Mouse (Mus musculus) 3134 (cell line): ENCODE results near the gene Anapc7.
"Not testable (repeated sequence)": the region's sequence is repeated elsewhere in the genome, so short reads cannot be mapped to it uniquely, and the experiment has no call there.

Experiments used
- DNase-seq: peaks from one replicate; pipeline ENCODE4 v3.0.0-alpha.2; 2011; ENCODE audit warnings: low spot score; ENCODE audit not compliant: insufficient read length; ENCODE audit errors: extremely low read depth

Gene Anapc7

DNA sequence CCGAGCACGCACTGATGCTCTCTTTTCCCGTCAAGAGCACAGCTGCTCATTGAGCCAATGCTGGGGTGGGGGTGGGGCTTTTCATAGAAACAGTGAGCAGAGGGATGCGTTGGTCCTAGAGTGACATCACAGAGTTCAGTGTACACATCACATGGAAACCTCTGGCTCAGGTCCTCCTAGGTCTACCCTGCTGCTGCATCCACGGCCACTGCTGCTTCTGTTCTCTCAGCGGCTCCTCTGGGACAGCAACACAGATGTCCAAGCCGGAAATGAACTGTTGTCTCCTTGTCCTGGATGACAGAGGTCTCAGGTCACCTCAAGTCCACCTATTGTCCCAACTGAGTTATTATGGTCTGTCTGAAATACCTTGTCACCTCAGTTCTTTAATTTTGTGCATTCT is 28.5 kb downstream of the Anapc7 start:
- DNase-seq, result no peak

DNA sequence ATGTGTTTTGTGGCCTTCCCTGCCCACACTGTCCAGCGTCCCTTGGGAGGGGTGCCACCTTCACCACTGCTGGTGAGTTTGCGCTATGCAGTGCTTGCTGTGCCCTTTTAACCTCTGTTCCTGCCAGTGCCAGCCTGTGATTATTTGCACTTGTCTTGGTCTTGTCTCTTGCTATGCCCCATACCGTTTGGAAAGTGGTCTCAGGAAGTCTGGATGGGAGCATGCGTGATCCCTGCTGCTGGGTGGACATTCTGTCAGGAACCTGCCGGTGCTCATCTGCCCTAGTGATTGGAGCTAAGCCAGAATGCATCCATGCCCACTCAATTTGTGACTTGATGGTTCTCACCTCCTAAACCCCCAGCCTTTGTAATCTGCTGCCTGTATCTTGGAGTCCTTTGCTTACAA is 29.4 kb downstream of the Anapc7 start:
- DNase-seq, result no peak

DNA sequence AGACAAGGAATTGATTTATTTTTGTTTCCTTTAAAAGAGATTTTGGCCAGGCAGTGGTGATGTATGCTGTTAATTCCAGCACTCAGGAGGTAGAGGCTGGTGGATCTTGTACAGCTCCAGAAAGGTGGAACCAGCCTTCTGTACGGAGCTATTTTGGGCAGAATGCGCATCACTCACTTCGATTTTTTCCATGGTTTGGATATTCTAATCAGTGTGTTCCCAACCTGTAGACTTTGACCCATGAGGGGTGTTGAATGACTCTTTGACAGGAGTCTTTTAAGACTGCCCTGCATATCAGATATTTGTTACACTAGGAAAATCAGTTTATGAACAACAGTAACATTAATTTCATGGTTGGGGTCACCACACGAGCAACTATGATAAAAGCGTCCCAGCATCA is 29.8 kb downstream of the Anapc7 start:
- DNase-seq, result no peak

DNA sequence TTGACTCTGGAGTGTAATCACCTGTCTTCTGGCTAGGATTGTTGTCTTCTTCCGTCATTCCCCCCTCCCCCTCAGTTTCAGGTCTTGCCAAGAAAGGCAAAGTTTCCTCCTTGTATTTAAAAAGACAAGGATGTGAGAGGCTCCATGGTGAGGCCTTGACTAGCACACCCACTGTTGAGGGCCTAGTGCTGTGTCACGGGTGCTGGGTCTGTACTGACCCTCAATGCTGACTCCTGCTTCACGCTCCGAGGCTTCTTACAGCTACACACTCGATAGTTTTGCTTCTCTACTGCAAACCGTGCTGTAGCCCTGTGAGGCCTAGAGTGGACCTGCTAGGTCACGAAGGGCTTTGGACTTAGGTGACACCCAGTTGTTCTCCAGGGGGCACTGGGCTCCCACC is 30.7 kb downstream of the Anapc7 start:
- no peak for DNase-seq

DNA sequence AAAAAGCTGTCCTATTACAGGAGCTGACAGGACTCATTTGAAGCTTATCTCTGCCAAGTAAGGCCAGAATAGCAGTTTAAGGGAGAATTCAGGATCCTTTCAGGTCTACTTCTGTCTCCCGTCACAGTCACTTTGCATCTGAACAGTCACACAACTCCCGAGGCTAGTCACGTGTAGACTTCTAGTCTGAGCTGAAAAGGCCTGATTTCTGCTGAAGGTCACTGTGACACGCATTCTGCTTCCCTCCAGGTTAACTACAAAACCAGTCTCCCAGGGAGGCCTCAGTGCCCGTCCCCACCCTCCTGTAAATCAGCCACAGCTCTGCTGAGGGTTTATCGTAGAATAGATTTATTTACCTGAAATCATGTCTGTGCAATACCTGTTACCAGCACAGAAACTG is 31.7 kb downstream of the Anapc7 start:
- no peak for DNase-seq

DNA sequence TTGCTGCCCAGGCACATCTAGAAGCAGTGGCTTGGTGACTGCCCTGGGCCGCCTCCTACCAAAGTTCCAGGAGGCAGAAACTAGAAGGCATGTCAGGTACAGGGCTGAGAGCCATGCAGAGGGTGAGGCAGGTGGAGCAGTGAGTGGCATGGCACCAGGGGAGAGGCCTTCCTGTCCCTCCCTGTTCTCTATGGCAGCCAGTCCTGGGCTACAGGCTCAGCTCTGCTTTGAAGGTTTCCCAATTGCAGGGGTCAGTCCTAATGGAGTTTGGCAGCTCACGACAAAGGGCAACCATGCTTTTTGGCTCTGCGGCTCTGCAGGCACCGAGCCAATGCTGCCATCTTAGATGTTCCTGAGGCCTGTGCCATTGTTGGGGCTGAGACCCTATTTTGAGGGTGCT is 32.9 kb downstream of the Anapc7 start:
- no peak for DNase-seq

DNA sequence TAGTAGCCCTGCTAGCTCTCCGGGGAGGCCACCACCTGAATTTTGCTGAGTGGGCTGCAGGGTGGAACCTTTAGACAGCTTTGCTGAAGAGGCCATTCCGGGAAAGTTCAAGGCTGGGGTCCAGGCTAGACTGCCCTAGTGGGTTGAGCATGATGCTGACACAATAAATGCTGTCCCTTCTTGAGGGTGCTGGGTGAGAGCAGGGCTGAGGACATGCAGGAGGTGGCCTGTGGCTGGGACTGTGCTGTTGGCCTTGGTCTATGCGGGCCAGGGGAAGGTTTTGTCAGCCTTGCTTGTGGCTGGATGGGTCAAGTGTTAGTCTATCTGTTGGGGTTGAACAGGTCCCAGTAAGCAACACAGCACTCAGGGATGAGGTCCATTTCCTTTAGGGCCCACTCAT is 33.4 kb downstream of the Anapc7 start:
- no peak for DNase-seq

DNA sequence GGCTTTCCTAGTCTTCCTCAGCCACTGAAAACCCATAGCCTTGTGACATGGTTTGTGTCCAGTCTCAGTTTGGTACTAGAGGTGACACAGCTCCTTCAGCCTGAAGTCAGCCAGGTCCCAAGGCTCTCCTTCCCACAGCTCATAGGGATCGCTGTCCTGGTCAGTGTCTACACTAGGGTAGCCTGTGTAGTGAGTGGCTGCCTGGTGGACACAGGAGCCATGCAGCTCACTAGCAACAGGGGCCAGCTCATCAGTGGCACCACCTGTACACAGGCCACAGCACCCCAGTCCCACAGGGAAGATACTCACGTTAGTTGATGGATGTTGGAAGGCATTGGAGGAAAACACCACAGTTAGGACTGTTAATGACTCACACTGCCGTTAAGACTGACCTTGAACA is 34.1 kb downstream of the Anapc7 start:
- no peak for DNase-seq

DNA sequence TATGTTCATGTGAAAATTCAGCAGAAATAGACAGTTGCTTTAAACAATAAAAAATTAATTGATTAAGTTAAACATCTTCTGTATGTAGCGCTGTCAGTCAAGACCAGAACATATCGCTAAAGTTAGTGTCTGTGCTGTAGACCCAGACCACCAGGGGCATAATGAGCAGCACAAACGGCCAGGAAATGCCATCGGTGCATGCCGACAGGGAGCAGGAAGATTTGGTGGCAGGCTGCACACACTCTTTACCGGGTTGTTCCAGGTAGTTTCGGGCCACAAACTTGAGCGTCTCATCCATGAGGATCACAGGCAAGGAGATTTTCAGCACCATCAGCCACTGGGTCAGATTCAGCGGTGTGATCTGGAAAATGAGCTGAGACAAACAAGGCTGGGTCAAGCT is 35.6 kb downstream of the Anapc7 start:
- DNase-seq, result not testable (repeated sequence)

DNA sequence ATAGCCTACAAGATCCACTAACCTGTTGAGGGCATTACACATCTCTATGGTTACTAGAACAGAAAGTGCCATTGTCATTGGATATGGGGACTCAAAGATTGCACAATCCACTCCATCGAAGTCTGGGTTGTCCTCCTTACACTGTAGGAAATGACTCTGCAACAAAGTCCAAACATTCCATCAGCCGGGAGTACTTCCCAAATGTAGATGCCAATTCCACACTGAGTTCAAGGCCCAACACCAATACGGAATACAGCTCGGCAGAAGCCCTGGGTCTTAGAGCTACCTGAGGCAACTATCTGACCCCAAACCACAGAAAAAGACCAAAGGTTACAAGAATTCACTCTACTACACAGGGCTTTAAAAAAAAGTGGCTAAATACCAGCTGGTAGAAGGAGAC is 36.6 kb downstream of the Anapc7 start:
- no peak for DNase-seq

DNA sequence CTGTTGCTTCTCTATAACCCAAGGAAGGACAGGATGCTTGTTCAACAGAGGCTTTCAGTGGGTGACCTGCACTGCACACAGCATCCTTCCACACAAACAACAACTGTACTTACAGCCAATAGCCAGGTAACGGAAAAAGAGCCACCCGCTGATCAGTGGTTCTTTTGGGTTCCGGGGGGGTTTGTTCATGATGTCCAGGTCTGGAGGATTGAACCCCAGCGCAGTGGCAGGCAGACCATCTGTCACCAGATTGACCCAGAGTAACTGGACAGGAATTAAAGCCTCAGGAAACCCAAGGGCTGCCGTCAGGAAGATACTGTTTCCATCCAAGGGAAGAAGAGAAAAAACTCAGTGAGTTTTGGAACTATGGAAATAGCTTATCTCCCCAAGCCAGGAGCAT is 37.8 kb downstream of the Anapc7 start:
- no peak for DNase-seq

DNA sequence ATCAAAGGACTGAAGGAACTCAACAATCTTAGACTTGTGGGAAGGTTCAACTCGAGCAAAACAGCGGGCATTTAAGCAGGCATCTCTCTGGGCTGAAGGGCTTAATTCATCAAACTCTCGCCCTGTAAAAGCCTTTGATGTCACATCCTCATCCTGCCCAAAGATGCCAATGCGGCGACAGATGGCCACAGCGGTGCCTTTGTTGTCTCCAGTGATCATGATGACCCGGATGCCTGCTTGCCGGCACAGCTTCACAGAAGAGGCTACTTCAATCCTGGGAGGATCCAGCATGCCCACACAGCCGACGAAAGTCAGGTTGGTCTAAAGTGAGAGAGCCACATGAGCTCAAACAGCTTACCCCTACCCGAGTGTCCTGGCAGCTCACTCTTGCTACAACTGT is 39.2 kb downstream of the Anapc7 start:
- DNase-seq, result no peak

DNA sequence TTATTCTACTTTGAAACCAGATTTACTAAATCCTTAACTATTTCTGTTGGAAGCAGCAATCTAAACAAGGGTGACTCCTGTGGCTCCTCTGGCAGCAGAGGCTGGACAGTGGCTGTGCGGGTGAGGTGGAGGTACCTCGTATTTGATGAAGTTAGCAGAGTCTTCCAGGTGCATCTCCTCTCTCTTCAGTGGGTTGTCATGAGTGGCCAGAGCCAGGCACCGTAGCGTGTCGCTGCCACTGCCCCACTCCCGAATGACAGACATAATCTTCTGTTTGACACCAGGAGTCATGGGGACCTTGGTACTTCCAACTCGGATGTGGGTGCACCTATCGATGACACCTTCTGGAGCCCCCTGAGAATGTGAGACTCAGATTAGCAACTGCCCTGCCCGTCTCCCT is 39.9 kb downstream of the Anapc7 start:
- no peak for DNase-seq

DNA sequence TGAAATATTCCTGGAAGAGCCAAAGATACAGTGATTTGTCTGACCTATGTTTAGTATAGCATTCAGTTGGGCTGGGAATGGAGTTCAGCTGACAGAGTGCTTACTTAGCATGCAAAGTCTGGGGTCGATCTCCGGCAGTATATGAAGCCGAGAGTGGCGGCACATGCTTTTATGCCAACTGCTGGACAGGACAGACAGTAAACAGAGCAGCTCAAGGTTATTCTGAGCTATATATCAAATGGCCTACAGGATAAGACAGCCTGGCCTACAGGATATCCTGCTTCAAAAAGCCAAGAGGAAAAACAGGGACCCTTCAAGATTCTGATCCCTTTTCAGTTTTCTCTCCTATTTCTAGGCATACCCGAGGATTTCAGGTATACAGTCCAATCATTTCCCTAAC is 50.2 kb downstream of the Anapc7 start:
- no peak for DNase-seq

DNA sequence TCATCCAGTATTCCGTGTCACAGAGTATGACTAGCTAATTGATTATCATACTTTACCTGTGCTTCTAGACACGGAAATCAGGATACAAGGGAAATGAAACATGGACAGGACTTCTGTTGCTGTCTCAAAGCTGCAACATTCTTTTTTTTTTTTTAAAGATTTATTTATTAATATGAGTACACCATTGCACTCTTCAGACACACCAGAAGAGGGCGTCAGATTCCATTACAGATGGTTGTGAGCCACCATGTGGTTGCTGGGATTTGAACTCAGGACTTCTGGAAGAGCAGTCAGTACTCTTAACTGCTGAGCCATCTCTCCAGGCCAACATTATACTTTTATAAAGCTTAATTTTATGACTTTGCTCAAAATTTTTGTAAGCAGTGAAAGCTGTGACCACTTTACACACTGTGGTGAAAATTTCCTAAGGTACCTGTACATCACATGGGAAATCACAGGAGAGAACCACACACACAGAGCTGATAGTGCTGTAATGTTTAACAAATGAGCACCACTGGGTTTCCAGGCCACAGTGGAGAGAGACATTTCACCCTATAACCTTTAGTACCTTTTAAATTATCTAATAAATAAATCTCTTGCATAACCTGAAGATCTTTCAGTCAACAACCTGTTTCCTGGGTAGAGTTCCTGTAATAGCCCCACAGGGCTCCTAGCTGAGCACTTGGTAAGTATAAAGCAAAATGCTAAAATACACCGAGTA is 53.3 kb downstream of the Anapc7 start:
- DNase-seq, result no peak

DNA sequence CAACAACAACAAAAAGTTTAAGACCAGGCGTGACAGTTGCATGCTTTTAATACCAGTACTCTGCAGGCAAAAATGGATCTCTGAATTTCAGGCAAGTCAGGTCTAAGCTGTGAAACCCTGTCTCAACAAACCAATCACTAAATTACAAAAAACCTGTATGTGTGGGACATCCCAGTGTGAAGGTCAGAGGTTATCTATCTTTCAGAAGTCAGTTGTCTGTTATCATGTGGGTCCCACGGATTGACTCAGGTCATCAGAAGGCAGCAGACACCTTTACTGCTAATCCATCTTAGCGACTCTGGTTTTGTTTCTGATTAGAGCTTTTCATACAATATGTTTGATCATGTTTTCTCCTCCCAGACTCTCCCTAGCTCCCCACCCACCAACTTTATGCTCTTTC is 54.6 kb downstream of the Anapc7 start:
- no peak for DNase-seq

DNA sequence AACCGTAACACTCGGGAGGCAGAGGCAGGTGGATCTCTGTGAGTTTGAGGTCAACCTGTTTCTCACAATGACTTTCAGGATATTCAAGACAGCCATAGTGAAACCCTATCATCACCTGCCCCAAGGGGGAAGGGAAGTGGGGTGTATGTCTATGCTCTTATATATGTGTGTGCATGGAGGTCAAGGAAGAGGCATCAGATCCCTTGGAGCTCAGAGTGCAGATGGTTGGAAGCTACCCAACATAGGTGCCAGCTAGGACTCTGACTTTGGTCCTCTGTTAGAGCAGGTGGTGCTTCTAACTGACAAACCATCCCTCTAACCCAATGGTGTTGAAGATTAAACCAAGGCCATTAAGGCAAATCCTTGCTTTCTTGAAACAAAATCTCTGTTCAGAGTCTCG is 56.0 kb downstream of the Anapc7 start:
- no peak for DNase-seq

DNA sequence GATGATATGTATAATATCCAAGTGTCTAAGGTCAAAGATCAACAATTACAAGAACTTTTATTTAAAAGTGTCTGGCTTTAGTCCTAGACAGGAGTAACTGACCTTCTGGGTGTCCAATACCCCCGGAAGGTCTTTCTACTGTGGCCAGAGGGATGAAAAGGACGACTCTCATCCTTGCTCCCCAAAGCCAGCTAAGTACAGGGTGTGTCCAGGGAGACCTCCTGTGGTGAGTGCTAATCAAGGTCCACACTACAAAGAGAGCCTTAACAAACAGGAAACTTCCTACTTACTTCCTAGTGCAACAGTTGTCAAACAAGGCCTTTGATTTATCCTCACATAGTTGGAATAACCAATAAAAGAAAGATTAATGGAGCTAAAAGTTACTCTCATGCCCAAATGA is 57.6 kb downstream of the Anapc7 start:
- DNase-seq, result no peak

DNA sequence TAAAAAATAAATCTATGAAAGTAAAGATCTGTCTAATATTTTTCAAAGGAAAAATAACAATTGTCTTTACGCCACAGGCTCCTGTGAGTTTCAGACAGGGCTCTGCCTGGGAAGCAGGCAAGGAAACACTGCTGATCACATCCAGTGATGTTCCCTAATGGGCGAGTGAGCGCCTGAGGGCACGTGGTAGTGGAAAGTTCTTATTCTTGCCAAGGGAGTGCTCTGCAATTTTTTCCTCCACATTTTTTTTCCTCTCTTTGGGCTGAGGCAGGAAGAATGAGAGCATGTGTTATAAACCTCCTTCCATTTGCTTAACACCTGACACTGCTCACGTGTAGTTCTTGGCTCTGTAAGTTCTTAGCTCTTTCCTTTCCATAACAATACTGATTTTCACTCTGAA is 60.4 kb downstream of the Anapc7 start:
- DNase-seq, result no peak

DNA sequence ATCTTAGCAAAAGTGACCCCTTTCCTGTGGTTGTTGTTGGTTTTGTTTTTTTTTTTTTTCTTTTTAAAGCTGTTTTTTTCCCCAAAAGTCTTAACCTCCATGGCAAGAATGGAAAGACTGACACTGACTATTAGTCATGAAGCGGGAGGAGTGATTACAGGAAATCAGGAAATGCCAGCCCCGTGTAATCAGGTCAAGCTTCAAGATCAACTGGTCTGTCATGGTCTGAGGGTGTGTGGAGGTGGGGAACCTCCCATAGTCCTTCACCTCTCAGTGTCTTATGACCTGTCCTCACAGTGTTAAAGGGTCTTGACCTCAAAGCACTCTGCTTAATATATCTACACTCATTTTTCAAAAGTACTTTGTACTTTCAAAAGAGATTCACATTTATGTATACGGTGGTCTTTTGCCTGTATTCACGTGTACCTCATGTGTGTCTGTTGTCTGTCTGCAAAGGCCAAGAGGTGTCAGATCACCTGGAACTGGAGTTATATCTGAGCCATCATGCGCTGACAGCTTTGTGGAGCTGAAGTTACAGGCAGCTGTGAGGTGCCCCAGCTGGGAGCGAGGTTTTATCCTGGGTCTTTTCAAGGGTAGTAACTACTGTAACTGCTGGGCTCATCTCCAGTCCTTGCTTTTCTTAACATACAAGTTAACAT is 61.4 kb downstream of the Anapc7 start:
- DNase-seq, result no peak

DNA sequence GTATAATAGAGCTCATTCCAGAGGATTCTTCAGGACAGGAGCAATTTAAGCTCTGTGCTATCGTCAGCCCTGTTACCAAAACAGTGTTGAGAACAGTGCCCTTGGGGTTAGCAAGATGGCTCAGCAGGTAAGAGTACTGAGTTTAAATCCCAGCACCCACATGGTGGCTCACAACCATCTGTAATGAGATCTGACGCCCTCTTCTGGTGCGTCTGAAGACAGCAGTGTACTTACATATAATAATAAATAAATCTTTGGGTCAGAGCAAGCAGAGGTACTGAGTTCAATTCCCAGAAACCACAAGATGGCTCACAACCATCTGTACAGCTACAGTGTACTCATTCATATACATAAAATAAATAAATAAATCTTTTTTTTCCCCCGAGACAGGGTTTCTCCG is 64.8 kb downstream of the Anapc7 start:
- not testable (repeated sequence) for DNase-seq

DNA sequence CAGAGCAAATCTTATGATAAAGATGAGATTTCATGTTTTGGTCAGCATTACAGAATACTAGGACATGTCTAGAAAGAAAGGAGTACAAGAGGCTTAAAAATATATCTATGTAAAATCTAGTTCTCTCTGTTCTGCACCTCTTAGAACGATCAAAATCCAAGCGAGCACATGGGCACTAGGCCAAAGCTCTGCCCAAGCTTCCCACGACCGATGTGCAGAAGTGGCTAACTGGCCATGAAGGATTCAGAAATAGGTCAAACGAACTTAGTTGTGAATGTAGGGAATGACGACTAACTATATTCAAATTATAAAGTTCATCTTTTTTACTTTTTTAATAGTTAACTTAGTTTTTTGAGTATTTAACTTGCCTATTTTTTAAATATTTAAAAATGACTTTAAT is 66.3 kb downstream of the Anapc7 start:
- no peak for DNase-seq

DNA sequence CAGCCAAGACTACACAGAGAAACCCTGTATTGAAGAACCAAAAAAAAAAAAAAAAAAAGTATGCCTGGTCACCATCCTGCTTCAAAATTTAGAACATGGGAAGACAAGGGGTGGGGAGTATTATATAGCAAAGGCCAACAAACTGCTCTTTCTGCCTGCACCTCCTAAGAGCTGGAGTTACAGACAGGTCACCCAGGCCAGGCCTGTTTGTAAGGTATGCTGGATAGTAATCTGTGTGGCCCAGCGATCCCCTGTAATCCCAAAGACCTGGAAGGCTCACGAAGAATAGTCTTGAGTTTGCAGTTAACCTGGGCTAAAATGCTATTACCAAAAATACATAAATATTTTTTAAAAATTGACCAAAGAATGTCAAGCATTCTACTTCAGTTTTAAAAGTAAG is 68.7 kb downstream of the Anapc7 start:
- no peak for DNase-seq
